Mouse (Mus musculus) CD4-positive, CD25-positive, alpha-beta regulatory T cell (primary cell): ENCODE data around the gene Klk14. TPM values are rescaled to one million over a fixed set of nuclear protein-coding genes. Genes with fewer than 3 reads are reported as not detected.

ENCODE experiments used
- polyA plus RNA-seq: library from polyadenylated mRNA; unstranded; fragments of 100-300 nt; shearing (Covaris generic); gene quantifications from one replicate; pipeline ENCODE4 v1.2.1, GENCODE M21; 2017

Klk14 gene
- polyA plus RNA-seq, result not detected

DNA sequence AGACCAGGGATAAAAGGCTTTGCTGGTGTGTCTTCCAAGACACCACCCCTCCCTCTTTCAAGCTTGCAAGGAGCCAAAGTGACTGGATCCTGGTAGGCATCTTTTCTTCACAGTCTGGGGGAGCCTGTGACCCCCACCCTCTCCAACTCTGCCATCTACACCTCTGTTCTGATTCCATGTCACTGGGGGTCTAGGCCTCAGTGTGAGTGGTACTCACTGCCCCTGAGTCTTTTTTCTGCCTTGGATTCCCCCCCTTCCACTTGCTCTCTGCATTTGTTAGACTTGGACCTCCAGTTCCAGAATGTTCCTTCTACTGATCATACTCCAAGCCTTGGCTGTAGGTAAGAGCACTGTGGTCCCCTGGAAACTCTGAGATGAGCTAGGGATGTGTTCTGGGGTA is at the start of gene Klk14:
Klk14 (plus strand) TSS at position 301 of the 400 bp plus-strand sequence.

DNA sequence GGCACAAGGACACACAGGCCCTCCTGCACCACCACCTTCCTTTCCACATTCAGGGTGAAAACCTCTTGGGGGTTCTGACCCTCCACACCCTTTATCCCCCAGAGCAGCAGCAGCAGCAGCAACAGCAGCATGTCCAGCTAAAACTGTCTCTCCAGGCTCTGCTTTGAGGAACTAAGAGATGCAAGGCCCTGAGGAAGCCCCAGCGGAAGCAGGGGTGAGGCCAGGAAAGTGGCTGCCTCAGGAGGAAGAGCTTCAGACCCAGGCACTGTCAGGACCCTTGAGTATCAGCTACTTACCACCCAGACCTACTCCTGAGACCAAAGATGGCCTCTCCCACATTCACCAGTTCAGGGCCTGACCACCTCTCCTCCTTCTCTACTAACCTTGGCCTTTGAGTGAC is 30.2 kb upstream of the Klk14 start, which contains the start of gene Siglece:
Siglece (minus strand) TSS at position 160 of the 400 bp plus-strand sequence.

DNA sequence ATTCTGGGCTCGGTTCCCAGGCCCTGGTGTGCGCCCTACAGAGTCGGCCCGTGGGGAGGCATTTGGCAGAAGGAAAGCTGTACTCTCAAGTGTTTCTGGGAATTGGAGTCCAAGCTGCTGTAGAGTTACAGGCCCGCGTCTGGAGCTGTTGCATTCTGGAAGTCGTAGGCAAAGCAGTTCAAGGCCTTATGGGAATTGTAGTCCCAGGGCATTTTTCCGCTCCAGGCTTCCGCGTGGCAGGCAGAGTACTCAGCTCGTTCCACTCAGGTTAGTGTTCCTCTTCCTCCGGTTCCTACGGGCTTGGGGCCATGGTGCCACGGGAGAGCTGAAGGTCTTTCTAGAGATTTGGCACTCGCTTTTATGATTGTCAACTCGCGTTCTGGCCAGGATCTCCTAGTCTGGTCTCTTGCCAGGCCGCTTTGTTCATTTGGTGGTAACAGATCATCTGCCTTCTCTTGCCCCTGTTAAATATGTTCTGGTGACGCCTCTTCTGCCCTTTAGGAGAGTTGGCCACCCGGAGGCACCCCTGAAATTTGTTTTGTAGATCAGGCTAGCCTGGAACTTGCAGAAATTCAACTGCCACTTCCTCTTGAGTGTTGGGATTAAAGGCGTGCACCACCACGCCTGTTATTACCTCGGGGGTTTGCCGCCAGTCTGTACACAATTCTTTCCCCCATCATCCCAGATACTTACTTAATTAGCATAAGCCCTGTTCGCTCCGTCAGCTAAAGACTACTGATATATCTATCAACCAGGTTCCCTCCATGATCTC is 18.2 kb upstream of the Klk14 start, which contains the start of gene Ctu1:
Ctu1 (plus strand) TSS at position 208 of the 772 bp plus-strand sequence.

DNA sequence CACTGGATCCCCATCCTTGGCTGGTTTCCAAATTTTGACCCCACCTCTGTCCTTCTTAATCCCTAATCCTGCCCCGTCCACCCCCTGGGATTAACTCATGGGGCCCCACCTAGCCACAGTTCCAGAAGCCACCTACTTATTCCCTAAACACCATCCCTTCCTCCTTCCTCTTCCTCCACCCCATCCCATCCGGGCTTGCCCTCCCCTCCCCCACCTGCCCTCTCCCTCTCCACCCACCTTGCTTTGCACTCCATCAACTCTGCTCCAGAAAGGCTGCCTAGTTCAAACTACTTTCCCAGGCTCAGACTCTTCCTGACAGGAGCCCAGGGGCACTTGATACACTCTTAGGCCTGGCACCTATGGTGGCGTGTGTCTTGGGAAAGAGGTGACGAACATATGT is 22.0 kb downstream of the Klk14 start, which contains the start of gene Klk13:
Klk13 (plus strand) TSS at position 301 of the 400 bp plus-strand sequence.

Other genes with a start within 250 kb of the Klk14 start
- gene Cldnd2, start 249.6 kb upstream of the Klk14 start, polyA plus RNA-seq, result not detected
- gene Etfb, start 246.3 kb upstream of the Klk14 start, polyA plus RNA-seq, result 121 TPM
- gene Gm45233, start 246.3 kb upstream of the Klk14 start, polyA plus RNA-seq, result not detected
- gene Vsig10l, start 227.3 kb upstream of the Klk14 start, polyA plus RNA-seq, result 4.1 TPM
- 0.16 TPM for gene Iglon5, start 200.3 kb upstream of the Klk14 start, polyA plus RNA-seq
- not detected for gene 4931406B18Rik, start 184.5 kb upstream of the Klk14 start, polyA plus RNA-seq
- gene Cd33, start 146.0 kb upstream of the Klk14 start, polyA plus RNA-seq, result not detected
- gene Zfp658, start 128.2 kb upstream of the Klk14 start, polyA plus RNA-seq, result 5.6 TPM
- gene Zfp719, start 110.8 kb upstream of the Klk14 start, polyA plus RNA-seq, result 8.7 TPM
- gene Zfp819, start 83.2 kb upstream of the Klk14 start, polyA plus RNA-seq, result not detected
- gene Ceacam18, start 55.7 kb upstream of the Klk14 start, polyA plus RNA-seq, result 0.08 TPM
- gene Siglece, start 30.3 kb upstream of the Klk14 start, polyA plus RNA-seq, result 0.60 TPM
- gene Ctu1, start 18.4 kb upstream of the Klk14 start, polyA plus RNA-seq, result 14.0 TPM
- not detected for gene Klk13, start 22.1 kb downstream of the Klk14 start, polyA plus RNA-seq
- not detected for gene Klk12, start 78.5 kb downstream of the Klk14 start, polyA plus RNA-seq
- gene Klk11, start 84.2 kb downstream of the Klk14 start, polyA plus RNA-seq, result 0.16 TPM
- 0.17 TPM for gene Klk10, start 90.6 kb downstream of the Klk14 start, polyA plus RNA-seq
- gene Klk9, start 101.5 kb downstream of the Klk14 start, polyA plus RNA-seq, result 0.39 TPM
- gene Klk8, start 107.2 kb downstream of the Klk14 start, polyA plus RNA-seq, result 101 TPM
- gene Klk7, start 120.9 kb downstream of the Klk14 start, polyA plus RNA-seq, result 0.10 TPM
- gene Klk6, start 134.1 kb downstream of the Klk14 start, polyA plus RNA-seq, result not detected
- not detected for gene Klk5, start 151.6 kb downstream of the Klk14 start, polyA plus RNA-seq
- gene Klk4, start 190.7 kb downstream of the Klk14 start, polyA plus RNA-seq, result not detected
- not detected for gene Klk15, start 243.3 kb downstream of the Klk14 start, polyA plus RNA-seq